ENCODE assay signal across 10 mouse cellular contexts in the genomic region with DNA sequence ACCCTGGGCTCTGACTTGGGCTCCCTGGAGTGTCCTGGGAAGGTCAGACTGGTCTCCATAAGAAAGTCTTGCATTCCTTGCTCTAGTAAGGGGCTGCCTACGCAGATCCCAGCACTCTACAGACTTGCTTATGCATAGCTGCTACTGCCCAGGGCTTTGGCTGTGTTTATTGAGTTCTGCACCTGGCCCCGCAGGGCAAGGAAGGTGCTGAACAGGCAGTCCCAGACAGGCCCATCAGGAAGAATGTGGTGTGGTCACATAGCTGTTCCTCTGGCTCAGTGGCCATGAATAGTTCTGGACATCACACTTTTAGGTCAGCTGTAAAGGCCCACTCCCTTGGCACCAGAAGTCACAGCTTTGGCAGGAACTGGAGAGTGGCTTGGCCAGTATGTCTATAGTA.
DNase-seq lines count a peak whose midpoint lies in the region; ATAC-seq and TF ChIP-seq lines count a peak whose summit lies in the region.
"Had no signal": no experiment of that assay in that cellular context is flagged by ENCODE, and none has a peak within 500 bp of the region (broad histone marks: within the 10 kb centered on the region; RNA-seq: fewer than 3 reads in every experiment).

No protein-coding gene starts in this region.

- H3K9ac ChIP-seq in kidney, embryonic 14.5 days (ENCODE audit: low read depth, low read length), result no peak overlapping the region
- H3K9ac ChIP-seq in kidney, postnatal 0 days (ENCODE audit: low read depth, low read length), result no peak overlapping the region
- peak overlapping the region; percentile 22 for H3K9ac ChIP-seq in stomach, embryonic 16.5 days (ENCODE audit: low read length)
- H3K9ac ChIP-seq: hindbrain, embryonic 14.5 days; midbrain, embryonic 15.5 days had no signal

- ATAC-seq in kidney, embryonic 14.5 days (ENCODE audit: low FRiP score, low TSS enrichment), result no peak
- ATAC-seq in kidney, postnatal 0 days (replicated peaks; ENCODE audit: low FRiP score, low read depth), result no peak
- no peak for ATAC-seq in stomach, embryonic 16.5 days (ENCODE audit: insufficient read depth, low FRiP score)
- ATAC-seq in cerebellum, adult (ENCODE audit: insufficient number of reproducible peaks, low FRiP score, low TSS enrichment), result no peak
- ATAC-seq: midbrain, embryonic 15.5 days had no signal

- no peaks in the 10 kb centered on the region for H3K36me3 ChIP-seq in kidney, embryonic 14.5 days (ENCODE audit: control insufficient read depth, insufficient read depth, low read length)
- no peaks in the 10 kb centered on the region for H3K36me3 ChIP-seq in kidney, postnatal 0 days (ENCODE audit: insufficient read depth, low read length)
- no peaks in the 10 kb centered on the region for H3K36me3 ChIP-seq in stomach, embryonic 16.5 days (ENCODE audit: control insufficient read depth, insufficient read depth, low read length)
- H3K36me3 ChIP-seq: midbrain, embryonic 15.5 days had no signal

- no peaks in the 10 kb centered on the region for H3K9me3 ChIP-seq in kidney, embryonic 14.5 days (ENCODE audit: control insufficient read depth, low read length)
- no peaks in the 10 kb centered on the region for H3K9me3 ChIP-seq in kidney, postnatal 0 days (replicated peaks; ENCODE audit: low read length)
- no peaks in the 10 kb centered on the region for H3K9me3 ChIP-seq in stomach, embryonic 16.5 days (replicated peaks; ENCODE audit: control insufficient read depth, low read length)
- H3K9me3 ChIP-seq: midbrain, embryonic 15.5 days had no signal

- no peak overlapping the region for H3K4me2 ChIP-seq in kidney, embryonic 14.5 days (replicated peaks; ENCODE audit: low read depth, low read length)
- no peak overlapping the region for H3K4me2 ChIP-seq in kidney, postnatal 0 days (ENCODE audit: low read length)
- no peak overlapping the region for H3K4me2 ChIP-seq in stomach, embryonic 16.5 days (ENCODE audit: low read depth, low read length)
- H3K4me2 ChIP-seq: hindbrain, embryonic 14.5 days; midbrain, embryonic 15.5 days had no signal

- H3K27ac ChIP-seq in kidney, embryonic 14.5 days (ENCODE audit: low read depth, low read length), result no peak overlapping the region
- peak overlapping the region; percentile 85 for H3K27ac ChIP-seq in kidney, postnatal 0 days
- peak overlapping the region; percentile 81 for H3K27ac ChIP-seq in stomach, embryonic 16.5 days (ENCODE audit: low read length)
- H3K27ac ChIP-seq: hindbrain, embryonic 14.5 days; midbrain, embryonic 15.5 days had no signal

- H3K27me3 ChIP-seq in kidney, embryonic 14.5 days (ENCODE audit: control insufficient read depth, insufficient read depth, low read length), result no peaks in the 10 kb centered on the region
- H3K27me3 ChIP-seq in kidney, postnatal 0 days (ENCODE audit: insufficient read depth, low read length), result no peaks in the 10 kb centered on the region
- H3K27me3 ChIP-seq in stomach, embryonic 16.5 days (ENCODE audit: control insufficient read depth, insufficient read depth, low read length), result no peaks in the 10 kb centered on the region
- H3K27me3 ChIP-seq: midbrain, embryonic 15.5 days had no signal

- DNase-seq in kidney, adult 11 months, result peak; percentile 44
- DNase-seq in fat pad, adult 2 months (ENCODE audit: extremely low read depth, low read depth, low spot score), result peak; percentile 73
- no peak for DNase-seq in kidney, postnatal 0 days (ENCODE audit: low spot score)
- no peak for DNase-seq in cerebellum, adult 9-11 months
- DNase-seq in frontal cortex, postnatal 14 days (ENCODE audit: low spot score in 2 of 2), result no peak

- 80% methylated on average over 2 of the region's 2 CpGs for WGBS in kidney, embryonic 14.5 days
- WGBS in kidney, postnatal 0 days, result 85% methylated on average over 2 of the region's 2 CpGs
- WGBS in stomach, embryonic 16.5 days, result 57% methylated on average over 2 of the region's 2 CpGs

- peaks cover 19% of the 10 kb centered on the region for H3K4me1 ChIP-seq in kidney, embryonic 14.5 days (ENCODE audit: control insufficient read depth, insufficient read depth, low read length)
- H3K4me1 ChIP-seq in kidney, postnatal 0 days (replicated peaks; ENCODE audit: insufficient read depth, low read length), result peaks cover 24% of the 10 kb centered on the region
- peaks cover 21% of the 10 kb centered on the region for H3K4me1 ChIP-seq in stomach, embryonic 16.5 days (ENCODE audit: control insufficient read depth, insufficient read depth, low read length)

- no peak for TF ChIP-seq CTCF in kidney, postnatal 0 days (IDR thresholded peaks at IDR 0.05; ENCODE audit: low read depth)

- no peak overlapping the region for H3K4me3 ChIP-seq in kidney, embryonic 14.5 days (ENCODE audit: low read length)
- no peak overlapping the region for H3K4me3 ChIP-seq in kidney, postnatal 0 days (replicated peaks; ENCODE audit: low read depth, low read length)
- no peak overlapping the region for H3K4me3 ChIP-seq in stomach, embryonic 16.5 days (replicated peaks; ENCODE audit: low read length)
- H3K4me3 ChIP-seq: midbrain, embryonic 15.5 days had no signal

Comparison
In these comparisons a context has a peak if more than half of its experiments do, and no peak if none do; other contexts are left out.
1. DNase-seq: peak in kidney, adult 11 months (single experiment) and fat pad, adult 2 months (single experiment); none in kidney, postnatal 0 days (single experiment), cerebellum, adult 9-11 months (single experiment) and frontal cortex, postnatal 14 days (0 of 2).